Mouse (Mus musculus) myocyte (in vitro differentiated cells): ENCODE measurements around the gene Hist1h2ae.

Experiments
- CEBPB ChIP-seq: IDR thresholded peaks from 2 replicates; pipeline ENCODE4 v1.6.1; 2011; ENCODE audit warnings: mild to moderate bottlenecking, moderate library complexity; ENCODE audit not compliant: poor library complexity, insufficient read depth, severe bottlenecking
- E2F4 ChIP-seq: IDR thresholded peaks from one replicate; pipeline ENCODE4 v1.6.1; 2011; ENCODE audit warnings: mild to moderate bottlenecking, control low read depth, moderate library complexity; ENCODE audit not compliant: insufficient read depth
- MAX ChIP-seq: IDR thresholded peaks from one replicate; pipeline ENCODE4 v1.6.1; 2011; ENCODE audit warnings: low read depth, mild to moderate bottlenecking, control low read depth
- MYOD1 ChIP-seq, 3 experiments: IDR thresholded peaks; one replicate each; pipeline ENCODE4 v1.6.1; 2011; ENCODE audit warnings: control low read depth in 2 of 3, low read depth in 2 of 3, mild to moderate bottlenecking in 2 of 3, moderate library complexity in 1 of 3; ENCODE audit not compliant: insufficient read length in 2 of 3, control insufficient read depth in 1 of 3
- MYOG ChIP-seq, 3 experiments: IDR thresholded peaks; one replicate each; pipeline ENCODE4 v1.6.1; 2011; ENCODE audit warnings: control low read depth in 2 of 3, low read depth in 2 of 3, mild to moderate bottlenecking in 2 of 3; ENCODE audit not compliant: insufficient read length in 2 of 3, control insufficient read depth in 1 of 3, insufficient read depth in 1 of 3
- POLR2A ChIP-seq: IDR thresholded peaks from one replicate; pipeline ENCODE4 v1.6.1; 2011; ENCODE audit warnings: low read depth, mild to moderate bottlenecking, control low read depth, moderate library complexity; ENCODE audit not compliant: insufficient read length
- POLR2AphosphoS2 ChIP-seq: IDR thresholded peaks from one replicate; pipeline ENCODE4 v1.6.1; 2011; ENCODE audit warnings: low read depth, control low read depth; ENCODE audit not compliant: insufficient read length
- REST ChIP-seq: IDR thresholded peaks from one replicate; pipeline ENCODE4 v1.6.1; 2011; ENCODE audit warnings: mild to moderate bottlenecking, control low read depth, moderate library complexity; ENCODE audit not compliant: insufficient read depth, insufficient read length
- SRF ChIP-seq: IDR thresholded peaks from one replicate; pipeline ENCODE4 v1.6.1; 2011; ENCODE audit warnings: low read depth; ENCODE audit not compliant: control insufficient read depth, insufficient read length
- TCF12 ChIP-seq: IDR thresholded peaks from one replicate; pipeline ENCODE4 v1.6.1; 2011; ENCODE audit warnings: mild to moderate bottlenecking, control low read depth; ENCODE audit not compliant: poor library complexity, insufficient read depth, severe bottlenecking
- TCF3 ChIP-seq: IDR thresholded peaks from one replicate; pipeline ENCODE4 v1.6.1; 2011; ENCODE audit warnings: low read depth, control low read depth; ENCODE audit not compliant: insufficient read length
- USF1 ChIP-seq: IDR thresholded peaks from one replicate; pipeline ENCODE4 v1.6.1; 2011; ENCODE audit warnings: low read depth, mild to moderate bottlenecking, control low read depth, moderate library complexity

DNA sequence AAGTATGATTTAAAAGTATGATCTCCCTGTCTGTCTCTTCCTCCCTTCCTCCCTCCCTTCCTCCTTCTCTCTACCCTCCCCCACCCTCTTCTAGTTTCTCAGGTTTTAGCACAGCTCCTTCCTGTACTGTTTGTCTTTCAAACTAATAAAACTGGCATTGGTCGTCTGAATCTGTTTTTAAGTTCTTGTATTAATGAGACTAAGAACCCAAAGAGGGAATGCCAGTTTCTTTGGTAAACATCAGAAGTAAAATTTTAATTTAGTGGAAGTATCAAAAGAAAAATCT is 15.9 kb upstream of the Hist1h2ae start:
- TF ChIP-seq USF1, result no peak
- TF ChIP-seq MAX, result no peak
- TF ChIP-seq POLR2A, result no peak
- TF ChIP-seq SRF, result no peak
- TF ChIP-seq MYOG (IDR thresholded peaks at IDR 0.05; ENCODE audit: control insufficient read depth in 1 of 3, insufficient read depth in 1 of 3, insufficient read length in 2 of 3, low read depth in 2 of 3), result no peak
- TF ChIP-seq TCF12, result no peak
- TF ChIP-seq CEBPB, result no peak
- TF ChIP-seq E2F4, result no peak
- TF ChIP-seq POLR2AphosphoS2, result no peak
- no peak for TF ChIP-seq MYOD1 (IDR thresholded peaks at IDR 0.05; ENCODE audit: control insufficient read depth in 1 of 3, insufficient read length in 2 of 3, low read depth in 2 of 3)
- no peak for TF ChIP-seq TCF3
- TF ChIP-seq REST, result no peak
